Mouse (Mus musculus): ENCODE data around the gene Herc4. TPM values are rescaled to one million over a fixed set of nuclear protein-coding genes. Genes with fewer than 3 reads are reported as not detected.

The Herc4 gene
- 18.9 and 19.2 TPM in 2 replicates for polyA plus RNA-seq (2012; rRNA removed)

- peak; percentile 88 to 96 for DNase-seq (ENCODE audit: low read depth in 1 of 2, low spot score in 2 of 2)
- peak within 1 kb of the TSS; percentile 95 for H3K4me3 ChIP-seq (ENCODE audit: extremely low read depth, insufficient read depth, insufficient read length)
- H3K27ac ChIP-seq (ENCODE audit: insufficient read depth, low read length): peak within 1 kb of the TSS; percentile 99
- peaks cover 23% of the 10 kb centered on the region for H3K4me1 ChIP-seq (ENCODE audit: control insufficient read depth, insufficient read depth, insufficient read length)
- no peaks in the 10 kb centered on the region for H3K27me3 ChIP-seq (ENCODE audit: control insufficient read depth, insufficient read depth, low read length)
- peaks cover 3% of the 10 kb centered on the region; the same call in 1 of the 2 replicates for H3K36me3 ChIP-seq (ENCODE audit: control insufficient read depth, insufficient read depth, low read length)
- TF ChIP-seq POLR2A (IDR thresholded peaks at IDR 0.05; ENCODE audit: low read depth, low read length): peak; percentile 78
- TF ChIP-seq CTCF (IDR thresholded peaks at IDR 0.05; ENCODE audit: extremely low read depth, insufficient read depth, insufficient read length, insufficient replicate concordance): no peak
- under 1% methylated on average over 32 of the region's 44 CpGs for WGBS
Measured at GRCm38 (mm10) chr10:63243493-63244054, at the start of gene Herc4. TSS of gene Herc4 (plus strand) at chr10:63243810.

GRCm38 (mm10) chr10:63199008-63199407 is 44.6 kb upstream of the Herc4 start:
- TF ChIP-seq POLR2A (IDR thresholded peaks at IDR 0.05; ENCODE audit: low read depth, low read length) (no peak), CTCF (IDR thresholded peaks at IDR 0.05; ENCODE audit: extremely low read depth, insufficient read depth, insufficient read length, insufficient replicate concordance) (no peak)
- WGBS: 89% methylated on average over 4 of the region's 4 CpGs
- Histone ChIP-seq H3K4me3 (ENCODE audit: extremely low read depth, insufficient read depth, insufficient read length) (no peak overlapping the region), H3K27me3 (ENCODE audit: control insufficient read depth, insufficient read depth, low read length) (no peaks in the 10 kb centered on the region), H3K36me3 (ENCODE audit: control insufficient read depth, insufficient read depth, low read length) (no peaks in the 10 kb centered on the region), H3K4me1 (ENCODE audit: control insufficient read depth, insufficient read depth, insufficient read length) (no peaks in the 10 kb centered on the region), H3K27ac (ENCODE audit: insufficient read depth, low read length) (no peak overlapping the region)
- no peak for DNase-seq (ENCODE audit: low read depth in 1 of 2, low spot score in 2 of 2)

- Histone ChIP-seq H3K4me3 (ENCODE audit: extremely low read depth, insufficient read depth, insufficient read length) (no peak overlapping the region), H3K27ac (ENCODE audit: insufficient read depth, low read length) (no peak overlapping the region), H3K27me3 (ENCODE audit: control insufficient read depth, insufficient read depth, low read length) (no peaks in the 10 kb centered on the region), H3K4me1 (ENCODE audit: control insufficient read depth, insufficient read depth, insufficient read length) (no peaks in the 10 kb centered on the region), H3K36me3 (ENCODE audit: control insufficient read depth, insufficient read depth, low read length) (no peaks in the 10 kb centered on the region)
- TF ChIP-seq CTCF (IDR thresholded peaks at IDR 0.05; ENCODE audit: extremely low read depth, insufficient read depth, insufficient read length, insufficient replicate concordance) (no peak), POLR2A (IDR thresholded peaks at IDR 0.05; ENCODE audit: low read depth, low read length) (no peak)
- 81% methylated on average over 8 of the region's 8 CpGs for WGBS
- no peak for DNase-seq (ENCODE audit: low read depth in 1 of 2, low spot score in 2 of 2)
Measured at GRCm38 (mm10) chr10:63201534-63201933, 42.1 kb upstream of the Herc4 start.

GRCm38 (mm10) chr10:63203002-63203401 is 40.6 kb upstream of the Herc4 start:
- H3K4me3 ChIP-seq (ENCODE audit: extremely low read depth, insufficient read depth, insufficient read length): no peak overlapping the region
- no peaks in the 10 kb centered on the region for H3K4me1 ChIP-seq (ENCODE audit: control insufficient read depth, insufficient read depth, insufficient read length)
- 96% methylated on average over 3 of the region's 3 CpGs for WGBS
- TF ChIP-seq POLR2A (IDR thresholded peaks at IDR 0.05; ENCODE audit: low read depth, low read length) (no peak), CTCF (IDR thresholded peaks at IDR 0.05; ENCODE audit: extremely low read depth, insufficient read depth, insufficient read length, insufficient replicate concordance) (no peak)
- H3K27ac ChIP-seq (ENCODE audit: insufficient read depth, low read length): no peak overlapping the region
- H3K27me3 ChIP-seq (ENCODE audit: control insufficient read depth, insufficient read depth, low read length): no peaks in the 10 kb centered on the region
- H3K36me3 ChIP-seq (ENCODE audit: control insufficient read depth, insufficient read depth, low read length): no peaks in the 10 kb centered on the region
- no peak for DNase-seq (ENCODE audit: low read depth in 1 of 2, low spot score in 2 of 2)

- Histone ChIP-seq H3K4me1 (ENCODE audit: control insufficient read depth, insufficient read depth, insufficient read length) (no peaks in the 10 kb centered on the region), H3K36me3 (ENCODE audit: control insufficient read depth, insufficient read depth, low read length) (no peaks in the 10 kb centered on the region), H3K4me3 (ENCODE audit: extremely low read depth, insufficient read depth, insufficient read length) (no peak within 1 kb of the TSS), H3K27ac (ENCODE audit: insufficient read depth, low read length) (no peak within 1 kb of the TSS), H3K27me3 (ENCODE audit: control insufficient read depth, insufficient read depth, low read length) (no peaks in the 10 kb centered on the region)
- 94% methylated on average over 15 of the region's 15 CpGs for WGBS
- TF ChIP-seq CTCF (IDR thresholded peaks at IDR 0.05; ENCODE audit: extremely low read depth, insufficient read depth, insufficient read length, insufficient replicate concordance) (no peak), POLR2A (IDR thresholded peaks at IDR 0.05; ENCODE audit: low read depth, low read length) (no peak)
- no peak for DNase-seq (ENCODE audit: low read depth in 1 of 2, low spot score in 2 of 2)
Measured at GRCm38 (mm10) chr10:63203728-63204127, 39.9 kb upstream of the Herc4 start, which contains the start of gene Mypn. TSS of gene Mypn (minus strand) at chr10:63203952.

GRCm38 (mm10) chr10:63208871-63209270 is 34.7 kb upstream of the Herc4 start:
- no peaks in the 10 kb centered on the region for H3K27me3 ChIP-seq (ENCODE audit: control insufficient read depth, insufficient read depth, low read length)
- WGBS: 84% methylated on average over 6 of the region's 6 CpGs
- DNase-seq (ENCODE audit: low read depth in 1 of 2, low spot score in 2 of 2): no peak
- TF ChIP-seq CTCF (IDR thresholded peaks at IDR 0.05; ENCODE audit: extremely low read depth, insufficient read depth, insufficient read length, insufficient replicate concordance) (no peak), POLR2A (IDR thresholded peaks at IDR 0.05; ENCODE audit: low read depth, low read length) (no peak)
- no peaks in the 10 kb centered on the region for H3K36me3 ChIP-seq (ENCODE audit: control insufficient read depth, insufficient read depth, low read length)
- no peak overlapping the region for H3K27ac ChIP-seq (ENCODE audit: insufficient read depth, low read length)
- no peak overlapping the region for H3K4me3 ChIP-seq (ENCODE audit: extremely low read depth, insufficient read depth, insufficient read length)
- H3K4me1 ChIP-seq (ENCODE audit: control insufficient read depth, insufficient read depth, insufficient read length): no peaks in the 10 kb centered on the region

GRCm38 (mm10) chr10:63221081-63221783 is 22.4 kb upstream of the Herc4 start:
- Histone ChIP-seq H3K27ac (ENCODE audit: insufficient read depth, low read length) (no peak overlapping the region), H3K4me1 (ENCODE audit: control insufficient read depth, insufficient read depth, insufficient read length) (no peaks in the 10 kb centered on the region), H3K36me3 (ENCODE audit: control insufficient read depth, insufficient read depth, low read length) (no peaks in the 10 kb centered on the region), H3K27me3 (ENCODE audit: control insufficient read depth, insufficient read depth, low read length) (no peaks in the 10 kb centered on the region), H3K4me3 (ENCODE audit: extremely low read depth, insufficient read depth, insufficient read length) (no peak overlapping the region)
- DNase-seq (ENCODE audit: low read depth in 1 of 2, low spot score in 2 of 2): no peak
- no peak for TF ChIP-seq POLR2A (IDR thresholded peaks at IDR 0.05; ENCODE audit: low read depth, low read length)
- TF ChIP-seq CTCF (IDR thresholded peaks at IDR 0.05; ENCODE audit: extremely low read depth, insufficient read depth, insufficient read length, insufficient replicate concordance): no peak
- WGBS: 84% methylated on average over 7 of the region's 7 CpGs

Measured in spleen, adult 2 months (tissue).